Mouse (Mus musculus) central nervous system, embryonic 18 days (tissue): ENCODE measurements around the gene Klk7. TPM values are rescaled to one million over a fixed set of nuclear protein-coding genes. Genes with fewer than 3 reads are reported as not detected.

Experiments used
- polyA plus RNA-seq: library from polyadenylated mRNA; depleted of rRNA; stranded (reverse); fragments of >200 nt; gene quantifications from 2 replicates; pipeline ENCODE4 v1.2.3, GENCODE M21; 2012; rRNA removed

Gene Klk7
- polyA plus RNA-seq, result 0.21 and 0.25 TPM in 2 replicates

GRCm38 (mm10) chr7:43810994-43811393 is at the start of gene Klk7:
Gene Klk7, plus strand, starts transcription at chr7:43811294.

GRCm38 (mm10) chr7:43768597-43768996 is 42.5 kb upstream of the Klk7 start, which contains the start of gene Klk12:
Gene Klk12, plus strand, starts transcription at chr7:43768897.

GRCm38 (mm10) chr7:43774364-43774763 is 36.7 kb upstream of the Klk7 start, which contains the start of gene Klk11:
Gene Klk11, plus strand, starts transcription at chr7:43774604.

GRCm38 (mm10) chr7:43780746-43781145 is 30.3 kb upstream of the Klk7 start, which contains the start of gene Klk10:
Gene Klk10, plus strand, starts transcription at chr7:43781035.

GRCm38 (mm10) chr7:43791591-43791990 is 19.5 kb upstream of the Klk7 start, which contains the start of gene Klk9:
Gene Klk9, plus strand, starts transcription at chr7:43791891.

GRCm38 (mm10) chr7:43797333-43797769 is 13.7 kb upstream of the Klk7 start, which contains the start of gene Klk8:
Gene Klk8, plus strand, starts transcription at chr7:43797577.

GRCm38 (mm10) chr7:43824199-43824598 is 13.1 kb downstream of the Klk7 start, which contains the start of gene Klk6:
Gene Klk6, plus strand, starts transcription at chr7:43824499.

GRCm38 (mm10) chr7:43841701-43842100 is 30.6 kb downstream of the Klk7 start, which contains the start of gene Klk5:
Gene Klk5, plus strand, starts transcription at chr7:43841971.

Other genes starting within 250 kb of the Klk7 start
- 13.1 and 13.3 TPM in 2 replicates for gene Zfp658, start 249.0 kb upstream of the Klk7 start, polyA plus RNA-seq
- gene Zfp719, start 231.7 kb upstream of the Klk7 start, polyA plus RNA-seq, result 8.7 and 9.2 TPM in 2 replicates
- gene Zfp819, start 204.1 kb upstream of the Klk7 start, polyA plus RNA-seq, result 0.27 and 0.33 TPM in 2 replicates
- 0.03 and 0.08 TPM in 2 replicates for gene Ceacam18, start 176.6 kb upstream of the Klk7 start, polyA plus RNA-seq
- gene Siglece, start 151.1 kb upstream of the Klk7 start, polyA plus RNA-seq, result 0.16 and 0.19 TPM in 2 replicates
- 26.2 and 27.5 TPM in 2 replicates for gene Ctu1, start 139.3 kb upstream of the Klk7 start, polyA plus RNA-seq
- 0.08 TPM in 1 of 2 replicates, not detected in the other for gene Klk14, start 120.9 kb upstream of the Klk7 start, polyA plus RNA-seq
- gene Klk13, start 98.7 kb upstream of the Klk7 start, polyA plus RNA-seq, result 0.07 and 0.16 TPM in 2 replicates
- not detected in 2 replicates for gene Klk12, start 42.4 kb upstream of the Klk7 start, polyA plus RNA-seq
- gene Klk11, start 36.7 kb upstream of the Klk7 start, polyA plus RNA-seq, result 0.73 TPM in 1 of 2 replicates, not detected in the other
- 0.07 and 0.28 TPM in 2 replicates for gene Klk10, start 30.3 kb upstream of the Klk7 start, polyA plus RNA-seq
- gene Klk9, start 19.4 kb upstream of the Klk7 start, polyA plus RNA-seq, result not detected in 2 replicates
- gene Klk8, start 13.7 kb upstream of the Klk7 start, polyA plus RNA-seq, result 10.5 and 12.3 TPM in 2 replicates
- not detected in 2 replicates for gene Klk6, start 13.2 kb downstream of the Klk7 start, polyA plus RNA-seq
- not detected in 2 replicates for gene Klk5, start 30.7 kb downstream of the Klk7 start, polyA plus RNA-seq
- 0.18 and 0.59 TPM in 2 replicates for gene Klk4, start 69.9 kb downstream of the Klk7 start, polyA plus RNA-seq
- gene Klk15, start 122.4 kb downstream of the Klk7 start, polyA plus RNA-seq, result not detected in 2 replicates
- not detected in 2 replicates for gene Klk1b8, start 139.4 kb downstream of the Klk7 start, polyA plus RNA-seq
- gene Klk1b1, start 155.5 kb downstream of the Klk7 start, polyA plus RNA-seq, result not detected in 2 replicates
- gene Klk1b9, start 164.8 kb downstream of the Klk7 start, polyA plus RNA-seq, result not detected in 2 replicates
- not detected in 2 replicates for gene Klk1b11, start 184.6 kb downstream of the Klk7 start, polyA plus RNA-seq
- 0.08 TPM in 1 of 2 replicates, not detected in the other for gene Klk1b26, start 200.9 kb downstream of the Klk7 start, polyA plus RNA-seq
- 0.07 TPM in 1 of 2 replicates, not detected in the other for gene Klk1b27, start 241.0 kb downstream of the Klk7 start, polyA plus RNA-seq